Mouse (Mus musculus): ENCODE data around the gene Timm29. TPM values are rescaled to one million over a fixed set of nuclear protein-coding genes. Genes with fewer than 3 reads are reported as not detected.

The Timm29 gene
- polyA plus RNA-seq, 1 experiment from 2014 or later = 22.0 TPM

GRCm38 (mm10) chr9:21574012-21574801, 18.3 kb upstream of the Timm29 start:
- no peaks in the 10 kb centered on the region for H3K27me3 ChIP-seq (replicated peaks; ENCODE audit: control insufficient read depth, insufficient read depth, low read length)
- no peak overlapping the region for H3K9ac ChIP-seq (ENCODE audit: low read depth, low read length)
- H3K4me1 ChIP-seq (ENCODE audit: control insufficient read depth, insufficient read depth, low read length) = no peaks in the 10 kb centered on the region
- no peak overlapping the region for H3K4me2 ChIP-seq (ENCODE audit: low read depth, low read length)
- 93% methylated on average over 8 of the region's 8 CpGs for WGBS
- ATAC-seq = no peak; the same call in 1 of the 2 replicates
- peaks cover 16% of the 10 kb centered on the region; the same call in 1 of the 2 replicates for H3K36me3 ChIP-seq (ENCODE audit: control insufficient read depth, insufficient read depth, low read length)
- no peak overlapping the region for H3K4me3 ChIP-seq (ENCODE audit: low read length)
- no peaks in the 10 kb centered on the region for H3K9me3 ChIP-seq (ENCODE audit: control insufficient read depth, low read length)
- no peak overlapping the region for H3K27ac ChIP-seq (ENCODE audit: low read length)

- Histone ChIP-seq H3K9ac (ENCODE audit: low read depth, low read length) (no peak overlapping the region), H3K27me3 (replicated peaks; ENCODE audit: control insufficient read depth, insufficient read depth, low read length) (no peaks in the 10 kb centered on the region), H3K27ac (ENCODE audit: low read length) (no peak overlapping the region), H3K4me1 (ENCODE audit: control insufficient read depth, insufficient read depth, low read length) (no peaks in the 10 kb centered on the region), H3K9me3 (ENCODE audit: control insufficient read depth, low read length) (no peaks in the 10 kb centered on the region), H3K4me2 (ENCODE audit: low read depth, low read length) (no peak overlapping the region), H3K4me3 (ENCODE audit: low read length) (no peak overlapping the region), H3K36me3 (ENCODE audit: control insufficient read depth, insufficient read depth, low read length) (peaks cover 22% of the 10 kb centered on the region)
- 92% methylated on average over 10 of the region's 10 CpGs for WGBS
- ATAC-seq = no peak
Measured at GRCm38 (mm10) chr9:21575253-21575652, 17.3 kb upstream of the Timm29 start.

GRCm38 (mm10) chr9:21576286-21576685, 16.2 kb upstream of the Timm29 start:
- Histone ChIP-seq H3K36me3 (ENCODE audit: control insufficient read depth, insufficient read depth, low read length) (peaks cover 17% of the 10 kb centered on the region), H3K9ac (ENCODE audit: low read depth, low read length) (no peak overlapping the region), H3K4me2 (ENCODE audit: low read depth, low read length) (no peak overlapping the region), H3K9me3 (ENCODE audit: control insufficient read depth, low read length) (no peaks in the 10 kb centered on the region), H3K4me1 (ENCODE audit: control insufficient read depth, insufficient read depth, low read length) (no peaks in the 10 kb centered on the region), H3K27ac (ENCODE audit: low read length) (no peak overlapping the region), H3K4me3 (ENCODE audit: low read length) (no peak overlapping the region), H3K27me3 (replicated peaks; ENCODE audit: control insufficient read depth, insufficient read depth, low read length) (no peaks in the 10 kb centered on the region)
- ATAC-seq = peak; percentile 38; the same call in 1 of the 2 replicates
- 100% methylated on average over 1 of the region's 1 CpGs for WGBS

GRCm38 (mm10) chr9:21578226-21578625, 14.3 kb upstream of the Timm29 start:
- ATAC-seq = no peak
- Histone ChIP-seq H3K4me3 (ENCODE audit: low read length) (no peak overlapping the region), H3K27me3 (replicated peaks; ENCODE audit: control insufficient read depth, insufficient read depth, low read length) (no peaks in the 10 kb centered on the region), H3K4me2 (ENCODE audit: low read depth, low read length) (no peak overlapping the region), H3K27ac (ENCODE audit: low read length) (no peak overlapping the region), H3K9ac (ENCODE audit: low read depth, low read length) (no peak overlapping the region), H3K36me3 (ENCODE audit: control insufficient read depth, insufficient read depth, low read length) (peaks cover 22% of the 10 kb centered on the region), H3K9me3 (ENCODE audit: control insufficient read depth, low read length) (no peaks in the 10 kb centered on the region), H3K4me1 (ENCODE audit: control insufficient read depth, insufficient read depth, low read length) (no peaks in the 10 kb centered on the region)
- 70% methylated on average over 3 of the region's 3 CpGs for WGBS

- 94% methylated on average over 1 of the region's 1 CpGs for WGBS
- Histone ChIP-seq H3K9ac (ENCODE audit: low read depth, low read length) (no peak overlapping the region), H3K9me3 (ENCODE audit: control insufficient read depth, low read length) (no peaks in the 10 kb centered on the region), H3K4me1 (ENCODE audit: control insufficient read depth, insufficient read depth, low read length) (no peaks in the 10 kb centered on the region), H3K27me3 (replicated peaks; ENCODE audit: control insufficient read depth, insufficient read depth, low read length) (no peaks in the 10 kb centered on the region), H3K27ac (ENCODE audit: low read length) (no peak overlapping the region), H3K4me2 (ENCODE audit: low read depth, low read length) (no peak overlapping the region), H3K4me3 (ENCODE audit: low read length) (no peak overlapping the region), H3K36me3 (ENCODE audit: control insufficient read depth, insufficient read depth, low read length) (peaks cover 26% of the 10 kb centered on the region)
- ATAC-seq = no peak
Measured at GRCm38 (mm10) chr9:21585401-21585800, 7.1 kb upstream of the Timm29 start.

GRCm38 (mm10) chr9:21587678-21588349, 4.7 kb upstream of the Timm29 start:
- peaks cover 6% of the 10 kb centered on the region for H3K4me1 ChIP-seq (ENCODE audit: control insufficient read depth, insufficient read depth, low read length)
- H3K9me3 ChIP-seq (ENCODE audit: control insufficient read depth, low read length) = no peaks in the 10 kb centered on the region
- no peak for ATAC-seq
- WGBS = 85% methylated on average over 23 of the region's 23 CpGs
- no peak overlapping the region for H3K27ac ChIP-seq (ENCODE audit: low read length)
- H3K36me3 ChIP-seq (ENCODE audit: control insufficient read depth, insufficient read depth, low read length) = peaks cover 18% of the 10 kb centered on the region; the same call in 1 of the 2 replicates
- H3K4me2 ChIP-seq (ENCODE audit: low read depth, low read length) = no peak overlapping the region
- no peak overlapping the region for H3K4me3 ChIP-seq (ENCODE audit: low read length)
- H3K9ac ChIP-seq (ENCODE audit: low read depth, low read length) = no peak overlapping the region
- H3K27me3 ChIP-seq (replicated peaks; ENCODE audit: control insufficient read depth, insufficient read depth, low read length) = no peaks in the 10 kb centered on the region

- H3K4me2 ChIP-seq (ENCODE audit: low read depth, low read length) = no peak overlapping the region
- no peak for ATAC-seq
- H3K9me3 ChIP-seq (ENCODE audit: control insufficient read depth, low read length) = no peaks in the 10 kb centered on the region
- H3K27ac ChIP-seq (ENCODE audit: low read length) = no peak overlapping the region
- H3K27me3 ChIP-seq (replicated peaks; ENCODE audit: control insufficient read depth, insufficient read depth, low read length) = no peaks in the 10 kb centered on the region
- peaks cover 6% of the 10 kb centered on the region for H3K4me1 ChIP-seq (ENCODE audit: control insufficient read depth, insufficient read depth, low read length)
- H3K36me3 ChIP-seq (ENCODE audit: control insufficient read depth, insufficient read depth, low read length) = peaks cover 17% of the 10 kb centered on the region; the same call in 1 of the 2 replicates
- WGBS = 86% methylated on average over 8 of the region's 8 CpGs
- no peak overlapping the region for H3K9ac ChIP-seq (ENCODE audit: low read depth, low read length)
- H3K4me3 ChIP-seq (ENCODE audit: low read length) = no peak overlapping the region
Measured at GRCm38 (mm10) chr9:21588350-21588749, 4.2 kb upstream of the Timm29 start.

GRCm38 (mm10) chr9:21589538-21589937, 3.0 kb upstream of the Timm29 start:
- Histone ChIP-seq H3K4me3 (ENCODE audit: low read length) (no peak overlapping the region), H3K36me3 (ENCODE audit: control insufficient read depth, insufficient read depth, low read length) (peaks cover 14% of the 10 kb centered on the region; the same call in 1 of the 2 replicates), H3K4me1 (ENCODE audit: control insufficient read depth, insufficient read depth, low read length) (peaks cover 16% of the 10 kb centered on the region), H3K27ac (ENCODE audit: low read length) (no peak overlapping the region), H3K27me3 (replicated peaks; ENCODE audit: control insufficient read depth, insufficient read depth, low read length) (no peaks in the 10 kb centered on the region), H3K9me3 (ENCODE audit: control insufficient read depth, low read length) (no peaks in the 10 kb centered on the region), H3K4me2 (ENCODE audit: low read depth, low read length) (no peak overlapping the region), H3K9ac (ENCODE audit: low read depth, low read length) (no peak overlapping the region)
- no peak for ATAC-seq
- WGBS = 89% methylated on average over 5 of the region's 5 CpGs

- H3K9me3 ChIP-seq (ENCODE audit: control insufficient read depth, low read length) = no peaks in the 10 kb centered on the region
- 82% methylated on average over 6 of the region's 6 CpGs for WGBS
- H3K4me1 ChIP-seq (ENCODE audit: control insufficient read depth, insufficient read depth, low read length) = peaks cover 18% of the 10 kb centered on the region
- H3K36me3 ChIP-seq (ENCODE audit: control insufficient read depth, insufficient read depth, low read length) = peaks cover 11% of the 10 kb centered on the region; the same call in 1 of the 2 replicates
- H3K27me3 ChIP-seq (replicated peaks; ENCODE audit: control insufficient read depth, insufficient read depth, low read length) = no peaks in the 10 kb centered on the region
- peak overlapping the region; percentile 82 for H3K4me2 ChIP-seq (ENCODE audit: low read depth, low read length)
- no peak overlapping the region for H3K4me3 ChIP-seq (ENCODE audit: low read length)
- H3K9ac ChIP-seq (ENCODE audit: low read depth, low read length) = peak overlapping the region; percentile 96; the same call in 1 of the 2 replicates
- no peak for ATAC-seq
- H3K27ac ChIP-seq (ENCODE audit: low read length) = no peak overlapping the region
Measured at GRCm38 (mm10) chr9:21591127-21591830, 1.2 kb upstream of the Timm29 start.
